Mouse (Mus musculus): ENCODE measurements around the gene Siae. TPM values are rescaled to one million over a fixed set of nuclear protein-coding genes. Genes with fewer than 3 reads are reported as not detected.

Siae gene
- polyA plus RNA-seq, 1 experiment from 2014 or later, result 13.3 TPM

DNA sequence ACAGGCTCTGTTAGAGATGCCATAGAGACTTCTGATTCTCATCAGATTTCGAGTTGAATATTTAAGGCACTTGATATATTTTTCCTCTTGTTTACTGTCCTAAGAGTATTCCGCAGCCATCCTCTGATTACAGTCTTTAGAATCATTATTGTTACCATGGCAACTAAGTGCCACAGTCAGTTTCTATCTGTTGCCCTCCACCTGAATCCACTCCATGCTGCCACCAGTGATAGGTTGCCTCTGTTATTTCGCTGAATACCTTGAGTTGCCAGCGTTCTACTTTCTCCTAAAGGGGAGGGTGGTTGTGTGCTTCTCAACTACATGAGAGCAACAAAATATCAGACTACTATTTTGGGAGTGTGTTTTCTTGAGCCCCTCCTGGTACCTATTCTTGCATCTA is 31.2 kb downstream of the Siae start:
- Histone ChIP-seq H3K4me1 (ENCODE audit: control insufficient read depth, insufficient read depth, low read length) (no peaks in the 10 kb centered on the region), H3K9me3 (replicated peaks; ENCODE audit: control insufficient read depth, low read length) (no peaks in the 10 kb centered on the region), H3K4me2 (ENCODE audit: low read depth, low read length) (no peak overlapping the region), H3K27ac (ENCODE audit: low read length) (no peak overlapping the region), H3K36me3 (ENCODE audit: control insufficient read depth, insufficient read depth, low read length) (no peaks in the 10 kb centered on the region), H3K27me3 (ENCODE audit: control insufficient read depth, insufficient read depth, low read length) (no peaks in the 10 kb centered on the region), H3K4me3 (replicated peaks; ENCODE audit: low read length) (no peak overlapping the region), H3K9ac (ENCODE audit: low read length) (no peak overlapping the region)
- no peak for ATAC-seq (ENCODE audit: insufficient read depth, low FRiP score)
- WGBS, result 68% methylated on average over 4 of the region's 4 CpGs

DNA sequence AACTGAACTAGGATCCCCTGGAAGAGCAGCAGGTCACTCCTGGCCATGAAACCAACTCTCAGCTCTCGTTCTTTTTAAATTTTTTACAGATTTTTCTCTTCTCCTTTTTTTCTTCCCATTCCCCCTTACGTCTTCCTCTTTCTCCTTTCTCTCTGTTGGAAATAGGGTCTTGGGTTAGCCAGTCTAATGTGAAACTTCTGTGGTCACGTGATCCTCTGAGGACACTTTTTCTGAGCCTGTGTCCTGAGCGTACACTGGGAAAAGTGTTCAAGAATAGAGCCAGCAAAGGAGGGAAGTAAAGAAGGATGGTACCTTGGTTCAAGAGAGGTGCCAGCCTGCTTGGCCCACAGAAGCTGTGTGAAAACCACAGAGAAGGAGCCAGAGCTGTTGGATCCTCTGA is 34.9 kb downstream of the Siae start:
- H3K4me3 ChIP-seq (replicated peaks; ENCODE audit: low read length), result no peak overlapping the region
- H3K4me1 ChIP-seq (ENCODE audit: control insufficient read depth, insufficient read depth, low read length), result no peaks in the 10 kb centered on the region
- no peak overlapping the region for H3K27ac ChIP-seq (ENCODE audit: low read length)
- 86% methylated on average over 4 of the region's 4 CpGs for WGBS
- no peaks in the 10 kb centered on the region for H3K9me3 ChIP-seq (replicated peaks; ENCODE audit: control insufficient read depth, low read length)
- H3K27me3 ChIP-seq (ENCODE audit: control insufficient read depth, insufficient read depth, low read length), result no peaks in the 10 kb centered on the region
- H3K9ac ChIP-seq (ENCODE audit: low read length), result no peak overlapping the region
- ATAC-seq (ENCODE audit: insufficient read depth, low FRiP score), result no peak
- H3K4me2 ChIP-seq (ENCODE audit: low read depth, low read length), result no peak overlapping the region
- no peaks in the 10 kb centered on the region for H3K36me3 ChIP-seq (ENCODE audit: control insufficient read depth, insufficient read depth, low read length)

DNA sequence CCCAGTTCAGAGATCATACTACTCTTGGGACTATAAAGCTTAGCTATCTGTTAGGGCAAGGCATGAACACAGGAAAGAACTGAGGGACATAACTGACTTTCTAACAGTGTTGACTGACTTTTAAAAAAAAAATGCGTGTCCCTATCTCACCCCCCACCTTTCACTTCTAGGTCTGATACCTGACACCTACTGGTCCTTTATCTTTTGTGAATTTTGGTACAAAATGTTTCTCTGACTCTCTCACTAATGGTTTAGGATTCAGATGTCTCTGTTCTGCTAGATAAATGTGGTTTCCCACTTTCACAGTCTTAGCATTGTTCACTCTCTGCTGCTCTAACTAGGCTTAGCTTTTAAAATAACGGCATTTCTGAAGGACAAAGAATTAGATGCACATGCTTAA is 36.5 kb downstream of the Siae start:
- WGBS, result 77% methylated on average over 2 of the region's 2 CpGs
- Histone ChIP-seq H3K36me3 (ENCODE audit: control insufficient read depth, insufficient read depth, low read length) (no peaks in the 10 kb centered on the region), H3K9me3 (replicated peaks; ENCODE audit: control insufficient read depth, low read length) (no peaks in the 10 kb centered on the region), H3K4me2 (ENCODE audit: low read depth, low read length) (no peak overlapping the region), H3K9ac (ENCODE audit: low read length) (no peak overlapping the region), H3K4me1 (ENCODE audit: control insufficient read depth, insufficient read depth, low read length) (no peaks in the 10 kb centered on the region), H3K27me3 (ENCODE audit: control insufficient read depth, insufficient read depth, low read length) (no peaks in the 10 kb centered on the region), H3K4me3 (replicated peaks; ENCODE audit: low read length) (no peak overlapping the region), H3K27ac (ENCODE audit: low read length) (no peak overlapping the region)
- ATAC-seq (ENCODE audit: insufficient read depth, low FRiP score), result no peak

DNA sequence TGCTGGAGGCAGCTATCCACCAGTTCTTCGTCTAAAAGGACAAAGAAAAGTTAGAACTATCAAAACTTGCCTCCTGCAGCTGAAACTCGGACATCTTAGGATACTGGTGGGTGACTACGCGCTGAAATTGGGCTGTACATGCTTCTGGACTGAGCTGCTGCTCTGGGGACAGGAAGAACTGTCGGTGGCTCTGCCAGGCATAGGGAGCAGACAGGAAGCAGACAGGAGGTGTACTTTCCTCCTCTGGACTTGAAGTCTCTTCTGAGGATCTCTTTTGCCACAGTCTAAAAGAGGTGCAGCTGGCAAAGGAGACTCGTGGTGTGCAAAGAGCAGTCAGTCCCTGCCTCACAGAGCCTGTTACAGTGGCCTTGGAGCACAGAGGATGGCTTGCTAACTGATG is 37.1 kb downstream of the Siae start:
- Histone ChIP-seq H3K4me3 (replicated peaks; ENCODE audit: low read length) (no peak overlapping the region), H3K4me2 (ENCODE audit: low read depth, low read length) (no peak overlapping the region), H3K9me3 (replicated peaks; ENCODE audit: control insufficient read depth, low read length) (no peaks in the 10 kb centered on the region), H3K4me1 (ENCODE audit: control insufficient read depth, insufficient read depth, low read length) (no peaks in the 10 kb centered on the region), H3K27ac (ENCODE audit: low read length) (no peak overlapping the region), H3K36me3 (ENCODE audit: control insufficient read depth, insufficient read depth, low read length) (no peaks in the 10 kb centered on the region), H3K9ac (ENCODE audit: low read length) (no peak overlapping the region), H3K27me3 (ENCODE audit: control insufficient read depth, insufficient read depth, low read length) (no peaks in the 10 kb centered on the region)
- WGBS, result 58% methylated on average over 6 of the region's 6 CpGs
- no peak for ATAC-seq (ENCODE audit: insufficient read depth, low FRiP score)

DNA sequence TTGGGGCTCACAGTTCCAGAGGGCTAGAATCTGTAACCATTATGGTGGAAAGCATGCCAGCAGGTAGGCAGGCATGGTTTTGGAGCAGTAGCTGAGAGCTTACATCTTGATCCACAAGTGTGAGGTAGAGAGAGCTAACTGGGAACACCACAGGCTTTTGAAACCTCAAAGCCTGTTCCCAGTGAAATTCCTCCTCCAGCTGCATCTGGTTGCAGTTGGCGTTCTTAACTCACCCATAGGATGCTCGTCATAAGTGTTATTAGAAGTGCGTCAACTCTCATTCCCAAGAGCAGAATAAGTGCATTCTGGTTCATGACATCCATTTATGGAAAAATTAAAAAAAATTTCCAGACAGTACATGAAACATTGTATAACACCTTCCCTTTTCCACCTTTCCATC is 38.2 kb downstream of the Siae start:
- ATAC-seq (ENCODE audit: insufficient read depth, low FRiP score), result no peak
- Histone ChIP-seq H3K9ac (ENCODE audit: low read length) (no peak overlapping the region), H3K9me3 (replicated peaks; ENCODE audit: control insufficient read depth, low read length) (no peaks in the 10 kb centered on the region), H3K27ac (ENCODE audit: low read length) (no peak overlapping the region), H3K27me3 (ENCODE audit: control insufficient read depth, insufficient read depth, low read length) (no peaks in the 10 kb centered on the region), H3K36me3 (ENCODE audit: control insufficient read depth, insufficient read depth, low read length) (no peaks in the 10 kb centered on the region), H3K4me2 (ENCODE audit: low read depth, low read length) (no peak overlapping the region), H3K4me1 (ENCODE audit: control insufficient read depth, insufficient read depth, low read length) (no peaks in the 10 kb centered on the region), H3K4me3 (replicated peaks; ENCODE audit: low read length) (no peak overlapping the region)
- 78% methylated on average over 3 of the region's 3 CpGs for WGBS

DNA sequence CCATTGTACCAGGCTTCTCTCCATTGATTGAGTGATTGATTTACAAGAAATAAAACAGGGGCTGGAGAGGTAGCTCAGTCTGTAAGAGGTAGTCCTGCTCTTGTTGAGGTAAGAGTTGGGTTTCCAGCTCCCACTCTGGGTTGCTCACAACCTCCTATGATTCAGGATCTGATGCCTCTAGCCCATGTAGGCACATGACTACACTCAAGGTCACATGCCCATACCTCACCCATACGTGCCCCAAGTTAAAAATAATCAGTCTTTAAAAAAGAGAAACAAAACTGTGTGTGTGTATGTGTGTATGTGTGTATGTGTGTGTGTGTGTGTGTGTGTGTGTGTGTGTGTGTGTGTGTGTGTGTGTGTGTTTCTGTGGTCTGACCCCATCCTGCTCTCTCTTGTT is 40.1 kb downstream of the Siae start:
- H3K4me2 ChIP-seq (ENCODE audit: low read depth, low read length), result no peak overlapping the region
- ATAC-seq (ENCODE audit: insufficient read depth, low FRiP score), result no peak
- no peak overlapping the region for H3K27ac ChIP-seq (ENCODE audit: low read length)
- H3K9me3 ChIP-seq (replicated peaks; ENCODE audit: control insufficient read depth, low read length), result no peaks in the 10 kb centered on the region
- H3K36me3 ChIP-seq (ENCODE audit: control insufficient read depth, insufficient read depth, low read length), result no peaks in the 10 kb centered on the region
- H3K4me1 ChIP-seq (ENCODE audit: control insufficient read depth, insufficient read depth, low read length), result no peaks in the 10 kb centered on the region
- H3K27me3 ChIP-seq (ENCODE audit: control insufficient read depth, insufficient read depth, low read length), result no peaks in the 10 kb centered on the region
- WGBS, result 71% methylated on average over 1 of the region's 1 CpGs
- no peak overlapping the region for H3K4me3 ChIP-seq (replicated peaks; ENCODE audit: low read length)
- H3K9ac ChIP-seq (ENCODE audit: low read length), result no peak overlapping the region

DNA sequence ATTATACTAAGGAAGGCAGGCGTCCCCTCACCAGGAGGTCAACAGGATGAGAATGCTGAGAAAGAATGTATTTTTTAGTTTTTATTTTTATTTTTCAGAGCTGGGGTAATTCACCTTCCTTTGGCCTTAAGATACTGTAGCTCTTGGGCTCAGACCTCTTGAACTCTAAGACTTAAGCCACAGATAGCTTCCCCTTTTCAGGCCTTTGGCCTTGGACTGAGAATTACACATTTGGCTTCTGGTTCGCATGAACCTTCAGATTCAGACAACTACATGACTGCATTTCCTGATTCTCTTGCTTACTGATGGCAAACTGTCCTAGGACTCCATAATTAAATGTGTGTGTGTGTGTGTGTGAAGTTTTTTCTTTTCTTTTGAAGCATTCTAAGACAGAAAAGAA is 43.1 kb downstream of the Siae start:
- H3K4me2 ChIP-seq (ENCODE audit: low read depth, low read length), result no peak overlapping the region
- ATAC-seq (ENCODE audit: insufficient read depth, low FRiP score), result no peak
- H3K9ac ChIP-seq (ENCODE audit: low read length), result no peak overlapping the region
- no peak overlapping the region for H3K27ac ChIP-seq (ENCODE audit: low read length)
- no peaks in the 10 kb centered on the region for H3K9me3 ChIP-seq (replicated peaks; ENCODE audit: control insufficient read depth, low read length)
- H3K4me1 ChIP-seq (ENCODE audit: control insufficient read depth, insufficient read depth, low read length), result no peaks in the 10 kb centered on the region
- H3K4me3 ChIP-seq (replicated peaks; ENCODE audit: low read length), result no peak overlapping the region
- no peaks in the 10 kb centered on the region for H3K36me3 ChIP-seq (ENCODE audit: control insufficient read depth, insufficient read depth, low read length)
- H3K27me3 ChIP-seq (ENCODE audit: control insufficient read depth, insufficient read depth, low read length), result no peaks in the 10 kb centered on the region
- WGBS, result 83% methylated on average over 2 of the region's 2 CpGs

DNA sequence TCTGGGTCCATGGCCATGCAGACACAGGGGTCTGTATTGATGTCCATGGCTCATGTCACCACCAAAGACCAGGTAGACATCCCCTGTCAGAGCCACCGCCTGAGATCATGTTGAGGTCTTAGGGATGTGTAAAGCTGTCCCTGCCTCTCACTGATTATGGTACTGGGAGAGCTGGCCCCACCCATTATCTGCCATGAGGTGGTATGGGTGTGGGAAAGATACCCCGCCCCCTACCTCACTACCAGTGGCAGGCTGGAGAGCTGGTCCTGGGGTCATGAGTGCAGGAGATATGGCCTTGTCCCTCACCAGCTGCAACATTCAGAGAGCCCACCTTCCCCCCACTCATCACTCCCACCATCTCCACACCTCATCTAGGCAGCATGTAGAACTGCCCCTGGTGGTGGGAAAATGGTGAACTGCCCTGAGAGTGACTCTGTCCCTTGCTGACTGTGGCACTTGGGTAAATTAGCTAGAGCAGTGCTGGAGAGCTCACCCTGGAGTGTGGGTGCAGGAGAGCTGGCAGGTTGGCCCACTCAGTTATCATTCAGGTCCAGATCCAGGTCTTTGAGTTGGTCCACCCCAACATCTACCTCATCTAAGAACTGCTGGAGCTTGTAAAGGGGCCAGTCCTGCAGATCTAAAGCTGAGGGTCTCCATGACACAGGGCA is 45.2 kb downstream of the Siae start:
- Histone ChIP-seq H3K36me3 (ENCODE audit: control insufficient read depth, insufficient read depth, low read length) (no peaks in the 10 kb centered on the region), H3K9me3 (replicated peaks; ENCODE audit: control insufficient read depth, low read length) (no peaks in the 10 kb centered on the region), H3K27me3 (ENCODE audit: control insufficient read depth, insufficient read depth, low read length) (no peaks in the 10 kb centered on the region), H3K9ac (ENCODE audit: low read length) (no peak overlapping the region), H3K4me3 (replicated peaks; ENCODE audit: low read length) (no peak overlapping the region), H3K4me1 (ENCODE audit: control insufficient read depth, insufficient read depth, low read length) (no peaks in the 10 kb centered on the region), H3K4me2 (ENCODE audit: low read depth, low read length) (no peak overlapping the region), H3K27ac (ENCODE audit: low read length) (no peak overlapping the region)
- WGBS, result 88% methylated on average over 2 of the region's 2 CpGs
- no peak for ATAC-seq (ENCODE audit: insufficient read depth, low FRiP score)

DNA sequence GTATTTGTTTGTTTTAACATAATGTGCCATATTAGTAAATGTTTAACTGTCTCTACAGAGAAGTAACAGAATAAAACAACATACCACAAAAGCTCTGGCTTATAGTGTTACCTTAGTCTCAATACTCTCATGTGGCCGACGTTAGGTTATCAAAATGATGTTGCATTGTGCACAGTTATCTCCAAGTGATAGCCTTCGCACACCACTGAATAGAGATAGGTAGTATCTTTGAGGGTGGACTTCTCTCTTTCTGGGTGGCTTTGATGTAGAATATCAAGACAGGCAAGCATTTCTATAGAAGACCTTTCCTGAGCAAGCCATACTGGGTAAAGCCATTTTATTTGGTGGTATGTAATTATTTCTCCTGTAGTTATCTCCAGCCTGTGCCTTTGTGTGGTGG is 49.6 kb downstream of the Siae start:
- no peaks in the 10 kb centered on the region for H3K9me3 ChIP-seq (replicated peaks; ENCODE audit: control insufficient read depth, low read length)
- no peak for ATAC-seq (ENCODE audit: insufficient read depth, low FRiP score)
- no peaks in the 10 kb centered on the region for H3K4me1 ChIP-seq (ENCODE audit: control insufficient read depth, insufficient read depth, low read length)
- H3K4me3 ChIP-seq (replicated peaks; ENCODE audit: low read length), result no peak overlapping the region
- no peak overlapping the region for H3K9ac ChIP-seq (ENCODE audit: low read length)
- no peaks in the 10 kb centered on the region for H3K36me3 ChIP-seq (ENCODE audit: control insufficient read depth, insufficient read depth, low read length)
- no peak overlapping the region for H3K27ac ChIP-seq (ENCODE audit: low read length)
- no peaks in the 10 kb centered on the region for H3K27me3 ChIP-seq (ENCODE audit: control insufficient read depth, insufficient read depth, low read length)
- 85% methylated on average over 3 of the region's 3 CpGs for WGBS
- H3K4me2 ChIP-seq (ENCODE audit: low read depth, low read length), result no peak overlapping the region

DNA sequence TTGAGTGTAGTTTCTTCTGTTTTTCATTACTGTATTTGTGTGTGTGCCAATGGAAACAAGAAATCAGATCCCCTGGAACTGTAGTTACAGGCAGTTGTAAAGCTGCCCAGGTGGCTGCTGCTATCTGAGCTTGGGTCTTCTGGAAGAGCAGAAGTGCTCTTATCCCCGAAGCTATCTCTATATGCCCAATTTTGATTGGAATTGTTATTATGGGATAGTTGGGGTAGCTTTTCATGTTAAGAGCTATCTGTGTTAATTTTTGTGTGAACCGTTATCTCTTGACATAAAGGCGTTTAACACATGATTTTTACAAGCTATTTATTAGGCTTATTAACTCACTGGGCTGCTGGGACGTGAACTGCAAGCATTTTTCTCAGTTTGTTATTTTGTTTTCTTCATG is 54.1 kb downstream of the Siae start:
- Histone ChIP-seq H3K9me3 (replicated peaks; ENCODE audit: control insufficient read depth, low read length) (no peaks in the 10 kb centered on the region), H3K4me1 (ENCODE audit: control insufficient read depth, insufficient read depth, low read length) (peaks cover 9% of the 10 kb centered on the region)
- ATAC-seq (ENCODE audit: insufficient read depth, low FRiP score), result no peak

More for the DNA sequence above, 54.1 kb downstream of the Siae start:
- H3K4me2 ChIP-seq (ENCODE audit: low read depth, low read length), result no peak overlapping the region
- no peak overlapping the region for H3K27ac ChIP-seq (ENCODE audit: low read length)
- no peaks in the 10 kb centered on the region for H3K36me3 ChIP-seq (ENCODE audit: control insufficient read depth, insufficient read depth, low read length)
- 79% methylated on average over 4 of the region's 4 CpGs for WGBS
- no peak overlapping the region for H3K9ac ChIP-seq (ENCODE audit: low read length)
- no peaks in the 10 kb centered on the region for H3K27me3 ChIP-seq (ENCODE audit: control insufficient read depth, insufficient read depth, low read length)
- no peak overlapping the region for H3K4me3 ChIP-seq (replicated peaks; ENCODE audit: low read length)
